Mouse (Mus musculus) bone marrow, adult 2 months (tissue): ENCODE results near the gene Cdc42bpa.

Experiments
- CTCF ChIP-seq: fragments of 200-500 bp; IDR thresholded peaks from 2 replicates; pipeline ENCODE4 v1.5.1; 2011; ENCODE audit warnings: low read length, control low read depth; ENCODE audit not compliant: control insufficient read depth, insufficient read depth
- POLR2A ChIP-seq: fragments of 200-500 bp; IDR thresholded peaks from 2 replicates; pipeline ENCODE4 v1.6.1; 2011; ENCODE audit warnings: low read depth, mild to moderate bottlenecking, control low read depth, low read length, borderline replicate concordance; ENCODE audit not compliant: control insufficient read depth

- no peak for TF ChIP-seq CTCF
- no peak for TF ChIP-seq POLR2A
Observed at GRCm38 (mm10) chr1:180128077-180128792, 168.0 kb downstream of the Cdc42bpa start.
